Mouse (Mus musculus): ENCODE measurements around the gene Arl13a. TPM values are rescaled to one million over a fixed set of nuclear protein-coding genes. Genes with fewer than 3 reads are reported as not detected.
"Not testable (repeated sequence)": the region's sequence is repeated elsewhere in the genome, so short reads cannot be mapped to it uniquely, and the experiment has no call there.

Gene Arl13a
- not detected in 2 replicates for polyA plus RNA-seq (2012; ENCODE audit: insufficient read depth, insufficient read length, low replicate concordance, missing spikeins)

GRCm38 (mm10) chrX:134187201-134187600 is at the start of gene Arl13a:
Arl13a (plus strand) TSS chrX:134187501.
- WGBS, result 89% methylated on average over 9 of the region's 9 CpGs
- not testable (repeated sequence) for H3K4me1 ChIP-seq (ENCODE audit: control insufficient read depth, insufficient read depth, low read length); H3K4me3 ChIP-seq (ENCODE audit: insufficient read depth, low read depth, low read length); H3K27ac ChIP-seq (ENCODE audit: insufficient read depth, low read depth, low read length)

- no peak overlapping the region; the same call in 1 of the 2 replicates for H3K27ac ChIP-seq (ENCODE audit: insufficient read depth, low read depth, low read length)
- 62% methylated on average over 6 of the region's 6 CpGs for WGBS
- 0 out of 2 replicates have a peak, but pooled peaks cover 2% of the 10 kb centered on the region for H3K4me1 ChIP-seq (ENCODE audit: control insufficient read depth, insufficient read depth, low read length)
- TF ChIP-seq CTCF (IDR thresholded peaks at IDR 0.05; ENCODE audit: insufficient read depth, low read depth, low read length), result no peak
- no peak for TF ChIP-seq POLR2A (IDR thresholded peaks at IDR 0.05; ENCODE audit: insufficient read depth, low read depth, low read length)
- no peak overlapping the region for H3K4me3 ChIP-seq (ENCODE audit: insufficient read depth, low read depth, low read length)
These were observed 47.3 kb upstream of the Arl13a start for GRCm38 (mm10) chrX:134140024-134140423.

DNA sequence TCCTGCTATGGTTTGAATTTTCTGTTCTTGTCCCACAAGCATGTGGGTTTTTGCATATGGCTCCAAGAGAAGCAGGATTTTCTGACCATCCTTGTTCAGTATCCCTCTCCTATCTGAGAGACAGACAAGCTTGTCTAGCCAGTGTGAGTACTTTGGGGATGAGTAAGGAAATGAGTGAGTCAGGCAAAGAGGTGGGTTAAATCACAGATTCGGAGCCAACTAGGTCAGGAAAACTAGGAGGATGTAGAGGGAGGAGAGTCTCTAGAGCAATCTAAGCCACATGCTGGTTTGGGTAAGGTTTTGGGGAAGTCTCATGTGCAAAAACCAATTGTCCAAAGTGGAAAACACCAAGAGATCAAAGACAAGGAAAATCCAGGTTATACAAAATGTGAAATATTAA is 45.8 kb upstream of the Arl13a start:
- WGBS, result 67% methylated on average over 1 of the region's 1 CpGs

GRCm38 (mm10) chrX:134141986-134142385 is 45.3 kb upstream of the Arl13a start:
- no peak overlapping the region for H3K27ac ChIP-seq (ENCODE audit: insufficient read depth, low read depth, low read length)
- no peak overlapping the region for H3K4me3 ChIP-seq (ENCODE audit: insufficient read depth, low read depth, low read length)
- WGBS, result 91% methylated on average over 4 of the region's 4 CpGs
- TF ChIP-seq CTCF (IDR thresholded peaks at IDR 0.05; ENCODE audit: insufficient read depth, low read depth, low read length) (no peak), POLR2A (IDR thresholded peaks at IDR 0.05; ENCODE audit: insufficient read depth, low read depth, low read length) (no peak)
- 0 out of 2 replicates have a peak, but pooled peaks cover 2% of the 10 kb centered on the region for H3K4me1 ChIP-seq (ENCODE audit: control insufficient read depth, insufficient read depth, low read length)

More for the DNA sequence above, 45.8 kb upstream of the Arl13a start:
- no peak overlapping the region for H3K4me3 ChIP-seq (ENCODE audit: insufficient read depth, low read depth, low read length)
- no peak overlapping the region for H3K27ac ChIP-seq (ENCODE audit: insufficient read depth, low read depth, low read length)
- no peak for TF ChIP-seq CTCF (IDR thresholded peaks at IDR 0.05; ENCODE audit: insufficient read depth, low read depth, low read length)
- TF ChIP-seq POLR2A (IDR thresholded peaks at IDR 0.05; ENCODE audit: insufficient read depth, low read depth, low read length), result no peak
- H3K4me1 ChIP-seq (ENCODE audit: control insufficient read depth, insufficient read depth, low read length), result 0 out of 2 replicates have a peak, but pooled peaks cover 2% of the 10 kb centered on the region

- no peak for TF ChIP-seq CTCF (IDR thresholded peaks at IDR 0.05; ENCODE audit: insufficient read depth, low read depth, low read length)
- TF ChIP-seq POLR2A (IDR thresholded peaks at IDR 0.05; ENCODE audit: insufficient read depth, low read depth, low read length), result no peak
- WGBS, result 54% methylated on average over 7 of the region's 7 CpGs
- 0 out of 2 replicates have a peak, but pooled peaks cover 7% of the 10 kb centered on the region for H3K4me1 ChIP-seq (ENCODE audit: control insufficient read depth, insufficient read depth, low read length)
- H3K27ac ChIP-seq (ENCODE audit: insufficient read depth, low read depth, low read length), result no peak overlapping the region
- H3K4me3 ChIP-seq (ENCODE audit: insufficient read depth, low read depth, low read length), result no peak overlapping the region
These were observed 29.1 kb upstream of the Arl13a start for GRCm38 (mm10) chrX:134158151-134158550.

DNA sequence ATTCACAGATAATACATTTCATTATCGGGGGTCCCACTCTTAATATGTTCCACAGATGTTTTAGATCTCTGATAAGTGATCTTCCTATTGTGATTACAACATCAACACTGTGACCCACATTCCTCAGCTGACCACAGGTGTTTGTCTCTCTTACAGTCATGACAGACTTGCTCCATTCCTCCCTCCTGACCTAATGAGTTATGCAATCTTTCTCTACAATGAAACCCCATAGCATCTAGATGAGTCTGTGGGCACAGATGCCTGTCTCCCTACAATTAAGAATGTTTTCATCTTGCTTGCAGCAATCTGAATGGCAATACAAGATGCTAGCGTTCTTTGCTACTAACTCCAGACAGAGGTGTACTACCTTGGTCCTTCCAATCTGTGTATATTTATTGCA is 26.9 kb upstream of the Arl13a start:
- H3K4me3 ChIP-seq (ENCODE audit: insufficient read depth, low read depth, low read length), result no peak overlapping the region
- TF ChIP-seq POLR2A (IDR thresholded peaks at IDR 0.05; ENCODE audit: insufficient read depth, low read depth, low read length), result no peak
- TF ChIP-seq CTCF (IDR thresholded peaks at IDR 0.05; ENCODE audit: insufficient read depth, low read depth, low read length), result no peak
- 0 out of 2 replicates have a peak, but pooled peaks cover 7% of the 10 kb centered on the region for H3K4me1 ChIP-seq (ENCODE audit: control insufficient read depth, insufficient read depth, low read length)
- H3K27ac ChIP-seq (ENCODE audit: insufficient read depth, low read depth, low read length), result no peak overlapping the region
- 97% methylated on average over 2 of the region's 2 CpGs for WGBS

DNA sequence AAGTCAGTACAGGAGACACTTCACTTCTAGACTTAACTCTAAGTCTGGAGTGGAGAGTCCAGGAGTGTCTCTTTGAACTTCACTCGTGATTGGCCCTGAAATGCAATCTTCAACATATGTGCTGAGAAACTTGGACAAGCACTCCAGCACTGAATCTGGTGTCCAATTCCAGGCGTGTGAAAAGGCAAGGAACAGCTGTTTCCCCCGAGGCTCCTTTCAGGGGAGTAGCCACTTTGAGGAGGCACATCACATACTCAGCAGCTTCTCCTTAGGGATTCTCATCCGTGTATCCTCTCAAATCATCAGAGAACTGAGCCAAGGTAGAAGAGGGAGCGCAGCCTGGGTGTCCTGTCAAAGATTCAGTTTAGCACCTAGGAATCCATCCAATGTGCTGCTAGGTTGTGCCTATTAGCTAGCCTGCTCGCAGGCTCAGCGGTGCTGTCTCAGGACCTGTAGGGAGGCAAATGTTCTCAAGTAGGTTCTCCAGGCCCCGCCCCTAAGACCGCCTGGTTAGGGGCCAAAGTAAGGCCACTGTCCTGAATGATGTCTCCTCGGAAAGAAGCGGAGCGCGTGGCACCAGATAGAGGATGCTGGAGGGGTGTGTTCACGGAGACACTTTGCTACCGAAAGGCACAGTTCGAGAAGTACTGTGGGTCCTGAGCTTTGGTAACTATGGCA is 25.1 kb upstream of the Arl13a start, which contains the start of gene Xkrx:
Gene Xkrx, minus strand, starts transcription at position 34 of the 678 bp plus-strand sequence.
- WGBS, result 40% methylated on average over 16 of the region's 16 CpGs
- Histone ChIP-seq H3K4me1 (ENCODE audit: control insufficient read depth, insufficient read depth, low read length) (0 out of 2 replicates have a peak, but pooled peaks cover 7% of the 10 kb centered on the region), H3K4me3 (ENCODE audit: insufficient read depth, low read depth, low read length) (peak within 1 kb of the TSS; percentile 38), H3K27ac (ENCODE audit: insufficient read depth, low read depth, low read length) (no peak within 1 kb of the TSS)
- TF ChIP-seq POLR2A (IDR thresholded peaks at IDR 0.05; ENCODE audit: insufficient read depth, low read depth, low read length) (no peak), CTCF (IDR thresholded peaks at IDR 0.05; ENCODE audit: insufficient read depth, low read depth, low read length) (no peak)

GRCm38 (mm10) chrX:134162826-134163225 is 24.5 kb upstream of the Arl13a start:
- TF ChIP-seq POLR2A (IDR thresholded peaks at IDR 0.05; ENCODE audit: insufficient read depth, low read depth, low read length) (no peak), CTCF (IDR thresholded peaks at IDR 0.05; ENCODE audit: insufficient read depth, low read depth, low read length) (no peak)
- H3K27ac ChIP-seq (ENCODE audit: insufficient read depth, low read depth, low read length), result no peak overlapping the region
- peak overlapping the region; percentile 38 for H3K4me3 ChIP-seq (ENCODE audit: insufficient read depth, low read depth, low read length)
- 0 out of 2 replicates have a peak, but pooled peaks cover 7% of the 10 kb centered on the region for H3K4me1 ChIP-seq (ENCODE audit: control insufficient read depth, insufficient read depth, low read length)
- WGBS, result 20% methylated on average over 11 of the region's 11 CpGs

GRCm38 (mm10) chrX:134163484-134163883 is 23.8 kb upstream of the Arl13a start:
- no peak for TF ChIP-seq CTCF (IDR thresholded peaks at IDR 0.05; ENCODE audit: insufficient read depth, low read depth, low read length)
- TF ChIP-seq POLR2A (IDR thresholded peaks at IDR 0.05; ENCODE audit: insufficient read depth, low read depth, low read length), result no peak
- WGBS, result 56% methylated on average over 4 of the region's 4 CpGs
- 0 out of 2 replicates have a peak, but pooled peaks cover 7% of the 10 kb centered on the region for H3K4me1 ChIP-seq (ENCODE audit: control insufficient read depth, insufficient read depth, low read length)
- H3K4me3 ChIP-seq (ENCODE audit: insufficient read depth, low read depth, low read length), result no peak overlapping the region
- no peak overlapping the region for H3K27ac ChIP-seq (ENCODE audit: insufficient read depth, low read depth, low read length)

All from olfactory bulb, adult 2 months (tissue).